Mouse (Mus musculus): Measurements from ENCODE around the gene Scimp. TPM values are rescaled to one million over a fixed set of nuclear protein-coding genes. Genes with fewer than 3 reads are reported as not detected.

Gene Scimp
- 0.13 TPM in 1 of 2 replicates, not detected in the other for polyA plus RNA-seq (2015; fragmentation: Nextera tagmentation; extraction: Ambion mirVana)

GRCm38 (mm10) chr11:70812365-70812764 lies at the start of gene Scimp:
Gene Scimp, minus strand, starts transcription at chr11:70812586.
- ATAC-seq (ENCODE audit: extremely low read depth, insufficient number of reproducible peaks, low FRiP score, low TSS enrichment) = no peak

DNA sequence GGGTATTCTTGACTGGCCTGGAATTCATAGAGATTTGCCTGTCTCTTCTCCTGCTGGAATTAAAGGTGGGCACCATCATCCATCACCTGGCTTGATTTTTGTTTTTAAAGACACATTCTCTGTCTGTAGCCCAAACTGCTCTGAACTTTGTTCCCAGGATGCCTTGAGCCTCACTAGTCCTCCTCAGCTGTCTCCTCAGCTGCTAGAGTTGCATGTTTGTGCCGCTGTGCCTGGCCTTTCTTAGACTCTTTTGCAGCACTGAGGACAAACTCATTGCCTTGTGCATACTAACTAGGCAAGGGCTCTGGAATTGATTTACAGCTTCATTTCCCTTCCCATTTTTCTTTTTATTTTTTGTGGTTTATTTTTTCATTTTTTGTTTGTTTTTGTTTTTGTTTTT lies 48.0 kb upstream of the Scimp start:
- Histone ChIP-seq H3K27ac (replicated peaks) (no peak overlapping the region), H3K36me3 (no peaks in the 10 kb centered on the region), H3K4me1 (peaks cover 7% of the 10 kb centered on the region), H3K4me3 (no peak overlapping the region), H3K4me2 (no peak overlapping the region), H3K27me3 (replicated peaks) (no peaks in the 10 kb centered on the region), H3K9me3 (no peaks in the 10 kb centered on the region), H3K9ac (no peak overlapping the region)
- ATAC-seq (ENCODE audit: extremely low read depth, insufficient number of reproducible peaks, low FRiP score, low TSS enrichment) = no peak
- 90% methylated on average over 1 of the region's 1 CpGs for WGBS

More at GRCm38 (mm10) chr11:70812365-70812764, at the start of gene Scimp:
- 71% methylated on average over 7 of the region's 7 CpGs for WGBS
- no peaks in the 10 kb centered on the region for H3K36me3 ChIP-seq
- no peaks in the 10 kb centered on the region for H3K9me3 ChIP-seq
- H3K4me1 ChIP-seq = no peaks in the 10 kb centered on the region
- H3K4me3 ChIP-seq = no peak within 1 kb of the TSS
- no peak within 1 kb of the TSS for H3K9ac ChIP-seq
- H3K4me2 ChIP-seq = no peak within 1 kb of the TSS
- H3K27me3 ChIP-seq (replicated peaks) = no peaks in the 10 kb centered on the region
- H3K27ac ChIP-seq (replicated peaks) = no peak within 1 kb of the TSS

DNA sequence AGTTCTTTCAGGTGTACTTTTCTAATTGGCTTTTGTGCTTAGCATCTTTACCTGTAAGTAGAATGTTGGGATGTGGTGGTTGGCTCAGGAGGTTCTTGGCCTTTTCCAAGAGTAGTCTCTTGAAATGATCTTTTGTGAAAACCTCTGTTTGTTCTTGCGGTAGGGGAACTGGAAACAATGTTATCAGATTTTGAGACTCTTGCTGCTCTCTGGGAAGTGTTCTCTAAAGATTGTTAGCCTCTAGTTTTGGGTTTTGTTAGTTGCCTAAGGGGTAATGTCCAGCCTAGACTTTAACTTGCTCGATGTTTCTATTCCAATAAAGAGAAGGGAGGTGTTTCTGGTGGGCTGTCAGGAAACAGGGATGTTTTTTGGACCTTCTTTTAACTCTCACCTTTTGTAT lies 33.6 kb upstream of the Scimp start:
- H3K36me3 ChIP-seq = no peaks in the 10 kb centered on the region
- H3K4me1 ChIP-seq = peaks cover 27% of the 10 kb centered on the region
- H3K4me3 ChIP-seq = peak overlapping the region; percentile 94
- no peak for ATAC-seq (ENCODE audit: extremely low read depth, insufficient number of reproducible peaks, low FRiP score, low TSS enrichment)
- peak overlapping the region; percentile 96 for H3K4me2 ChIP-seq
- no peaks in the 10 kb centered on the region for H3K9me3 ChIP-seq
- no peak overlapping the region for H3K27ac ChIP-seq (replicated peaks)
- 38% methylated on average over 2 of the region's 2 CpGs for WGBS
- H3K9ac ChIP-seq = peak overlapping the region; percentile 98
- H3K27me3 ChIP-seq (replicated peaks) = no peaks in the 10 kb centered on the region

- peak overlapping the region; percentile 96 for H3K4me2 ChIP-seq
- ATAC-seq (ENCODE audit: extremely low read depth, insufficient number of reproducible peaks, low FRiP score, low TSS enrichment) = no peak
- H3K27me3 ChIP-seq (replicated peaks) = no peaks in the 10 kb centered on the region
- H3K9me3 ChIP-seq = no peaks in the 10 kb centered on the region
- no peaks in the 10 kb centered on the region for H3K36me3 ChIP-seq
- H3K9ac ChIP-seq = peak overlapping the region; percentile 98
- H3K4me1 ChIP-seq = peaks cover 27% of the 10 kb centered on the region
- H3K27ac ChIP-seq (replicated peaks) = peak overlapping the region; percentile 91
- 3% methylated on average over 19 of the region's 19 CpGs for WGBS
- peak overlapping the region; percentile 94 for H3K4me3 ChIP-seq
These were observed 33.1 kb upstream of the Scimp start for GRCm38 (mm10) chr11:70845457-70845978.

GRCm38 (mm10) chr11:70844559-70845456 lies 32.4 kb upstream of the Scimp start, which contains the start of gene Rabep1:
Gene Rabep1, plus strand, starts transcription at chr11:70844778.
- H3K4me3 ChIP-seq = peak within 1 kb of the TSS; percentile 94
- peak within 1 kb of the TSS; percentile 91 for H3K27ac ChIP-seq (replicated peaks)
- H3K4me2 ChIP-seq = peak within 1 kb of the TSS; percentile 96
- peaks cover 27% of the 10 kb centered on the region for H3K4me1 ChIP-seq
- H3K27me3 ChIP-seq (replicated peaks) = no peaks in the 10 kb centered on the region
- no peaks in the 10 kb centered on the region for H3K9me3 ChIP-seq
- ATAC-seq (ENCODE audit: extremely low read depth, insufficient number of reproducible peaks, low FRiP score, low TSS enrichment) = peak; percentile 93
- peak within 1 kb of the TSS; percentile 98 for H3K9ac ChIP-seq
- H3K36me3 ChIP-seq = no peaks in the 10 kb centered on the region
- WGBS = under 1% methylated on average over 82 of the region's 88 CpGs

GRCm38 (mm10) chr11:70843701-70844551 lies 31.5 kb upstream of the Scimp start:
- H3K36me3 ChIP-seq = no peaks in the 10 kb centered on the region
- no peaks in the 10 kb centered on the region for H3K27me3 ChIP-seq (replicated peaks)
- no peaks in the 10 kb centered on the region for H3K9me3 ChIP-seq
- peak overlapping the region; percentile 98 for H3K9ac ChIP-seq
- peak overlapping the region; percentile 94 for H3K4me3 ChIP-seq
- 14% methylated on average over 12 of the region's 12 CpGs for WGBS
- ATAC-seq (ENCODE audit: extremely low read depth, insufficient number of reproducible peaks, low FRiP score, low TSS enrichment) = no peak
- peaks cover 24% of the 10 kb centered on the region for H3K4me1 ChIP-seq
- peak overlapping the region; percentile 91 for H3K27ac ChIP-seq (replicated peaks)
- H3K4me2 ChIP-seq = peak overlapping the region; percentile 96

DNA sequence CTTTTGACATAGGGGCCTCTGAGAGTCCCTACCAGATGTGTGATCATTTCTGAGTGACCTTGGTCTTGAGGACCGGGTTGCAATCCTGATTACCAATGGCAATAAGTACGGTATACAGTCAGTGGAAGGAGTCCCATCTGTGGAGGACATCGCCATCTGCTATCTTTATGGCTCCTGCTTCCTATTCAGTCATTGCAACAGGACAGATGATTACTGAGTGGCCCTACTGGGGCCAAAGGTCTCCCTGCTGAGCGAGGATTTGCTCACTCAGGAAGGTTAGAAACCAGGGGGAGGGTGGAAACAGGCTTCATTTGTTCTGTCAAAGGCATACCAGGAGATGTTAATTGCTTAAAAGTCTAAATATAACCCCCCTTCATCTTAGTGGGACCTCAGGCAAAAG lies 30.6 kb upstream of the Scimp start:
- no peak overlapping the region for H3K9ac ChIP-seq
- no peaks in the 10 kb centered on the region for H3K9me3 ChIP-seq
- H3K36me3 ChIP-seq = no peaks in the 10 kb centered on the region
- peaks cover 24% of the 10 kb centered on the region for H3K4me1 ChIP-seq
- WGBS = 63% methylated on average over 4 of the region's 4 CpGs
- no peak overlapping the region for H3K27ac ChIP-seq (replicated peaks)
- H3K4me3 ChIP-seq = no peak overlapping the region
- H3K27me3 ChIP-seq (replicated peaks) = no peaks in the 10 kb centered on the region
- no peak for ATAC-seq (ENCODE audit: extremely low read depth, insufficient number of reproducible peaks, low FRiP score, low TSS enrichment)
- H3K4me2 ChIP-seq = no peak overlapping the region

GRCm38 (mm10) chr11:70838610-70839009 lies 26.2 kb upstream of the Scimp start:
- WGBS = 31% methylated on average over 2 of the region's 2 CpGs
- H3K4me1 ChIP-seq = peaks cover 2% of the 10 kb centered on the region
- H3K4me3 ChIP-seq = no peak overlapping the region
- ATAC-seq (ENCODE audit: extremely low read depth, insufficient number of reproducible peaks, low FRiP score, low TSS enrichment) = no peak
- no peaks in the 10 kb centered on the region for H3K36me3 ChIP-seq
- H3K9ac ChIP-seq = no peak overlapping the region
- H3K27ac ChIP-seq (replicated peaks) = no peak overlapping the region
- H3K9me3 ChIP-seq = peaks cover 5% of the 10 kb centered on the region; the same call in 1 of the 2 replicates
- no peak overlapping the region for H3K4me2 ChIP-seq
- H3K27me3 ChIP-seq (replicated peaks) = no peaks in the 10 kb centered on the region

DNA sequence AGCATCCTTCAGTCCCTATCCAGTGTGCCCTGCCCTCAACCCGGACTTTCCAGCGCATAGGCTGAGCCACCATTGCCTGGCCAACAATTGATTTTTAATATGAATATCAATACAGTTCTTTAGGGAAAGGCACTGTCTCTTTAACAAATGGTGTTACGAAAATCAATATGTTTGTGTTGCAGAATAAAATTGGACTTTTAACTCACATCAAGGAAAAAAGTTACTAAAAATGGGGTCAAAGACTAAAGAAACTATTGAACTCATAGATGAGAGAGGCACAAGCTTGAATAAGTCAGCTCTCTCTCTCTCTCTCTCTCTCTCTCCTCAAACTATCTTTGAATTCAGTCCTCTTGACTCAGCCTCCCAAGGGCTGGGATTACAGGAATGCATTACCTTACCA lies 24.6 kb upstream of the Scimp start:
- no peak for ATAC-seq (ENCODE audit: extremely low read depth, insufficient number of reproducible peaks, low FRiP score, low TSS enrichment)
- WGBS = 85% methylated on average over 3 of the region's 3 CpGs
- Histone ChIP-seq H3K27ac (replicated peaks) (no peak overlapping the region), H3K36me3 (no peaks in the 10 kb centered on the region), H3K4me2 (no peak overlapping the region), H3K4me3 (no peak overlapping the region), H3K9me3 (peaks cover 5% of the 10 kb centered on the region; the same call in 1 of the 2 replicates), H3K4me1 (no peaks in the 10 kb centered on the region), H3K27me3 (replicated peaks) (no peaks in the 10 kb centered on the region), H3K9ac (no peak overlapping the region)

GRCm38 (mm10) chr11:70835381-70835831 lies 23.0 kb upstream of the Scimp start:
- Histone ChIP-seq H3K4me1 (no peaks in the 10 kb centered on the region), H3K27me3 (replicated peaks) (no peaks in the 10 kb centered on the region; the same call in 1 of the 2 replicates), H3K9ac (no peak overlapping the region), H3K4me2 (no peak overlapping the region), H3K9me3 (peaks cover 5% of the 10 kb centered on the region; the same call in 1 of the 2 replicates), H3K4me3 (no peak overlapping the region), H3K27ac (replicated peaks) (no peak overlapping the region), H3K36me3 (no peaks in the 10 kb centered on the region)
- WGBS = 66% methylated on average over 6 of the region's 6 CpGs
- ATAC-seq (ENCODE audit: extremely low read depth, insufficient number of reproducible peaks, low FRiP score, low TSS enrichment) = no peak

DNA sequence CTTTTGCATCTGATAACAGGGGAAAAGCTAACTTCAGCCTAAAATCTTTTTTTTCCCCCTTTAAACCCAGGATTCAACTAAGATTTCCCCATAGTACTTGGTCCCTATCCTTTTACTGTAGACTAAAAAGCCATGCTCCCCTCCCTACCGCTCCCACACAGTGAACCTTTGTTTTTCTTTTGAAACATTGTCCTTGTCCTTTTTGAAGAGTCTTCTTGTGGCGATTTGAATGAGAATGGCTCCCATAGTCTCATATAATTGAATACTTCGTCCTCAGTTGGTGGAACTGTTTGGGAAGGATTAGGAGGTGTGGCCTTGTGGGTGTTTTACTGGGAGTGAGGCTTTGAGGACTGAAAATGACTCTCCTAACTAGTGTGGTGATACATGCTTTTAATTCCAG lies 21.4 kb upstream of the Scimp start:
- Histone ChIP-seq H3K27me3 (replicated peaks) (no peaks in the 10 kb centered on the region; the same call in 1 of the 2 replicates), H3K9me3 (peaks cover 5% of the 10 kb centered on the region; the same call in 1 of the 2 replicates), H3K4me2 (no peak overlapping the region), H3K4me1 (no peaks in the 10 kb centered on the region), H3K27ac (replicated peaks) (no peak overlapping the region), H3K9ac (no peak overlapping the region), H3K4me3 (no peak overlapping the region), H3K36me3 (no peaks in the 10 kb centered on the region)
- no peak for ATAC-seq (ENCODE audit: extremely low read depth, insufficient number of reproducible peaks, low FRiP score, low TSS enrichment)
- WGBS = 72% methylated on average over 3 of the region's 3 CpGs

All from heart, embryonic 13.5 days (tissue).